Mouse (Mus musculus) megakaryocyte, embryonic 14.5 days (primary cell): Measurements from ENCODE around the gene Wdr77. TPM values are rescaled to one million over a fixed set of nuclear protein-coding genes. Genes with fewer than 3 reads are reported as not detected.
"Not testable (repeated sequence)": the region's sequence is repeated elsewhere in the genome, so short reads cannot be mapped to it uniquely, and the experiment has no call there.

Experiments
- H3K27me3 ChIP-seq: replicated peaks from 2 replicates; pipeline ENCODE3; 2012; ENCODE audit warnings: inconsistent platforms
- H3K36me3 ChIP-seq: replicated peaks from 2 replicates; pipeline ENCODE3; 2012; ENCODE audit warnings: low read length, inconsistent platforms, mixed read lengths
- H3K4me1 ChIP-seq: 2 replicates; pipeline ENCODE4 v1.6.1; 2012; ENCODE audit warnings: inconsistent platforms
- H3K4me3 ChIP-seq: replicated peaks from 2 replicates; pipeline ENCODE3; 2012; ENCODE audit warnings: moderate library complexity, mild to moderate bottlenecking, inconsistent platforms
- H3K9me3 ChIP-seq: 2 replicates; pipeline ENCODE4 v1.6.1; 2012; ENCODE audit warnings: inconsistent platforms
- FLI1 ChIP-seq: IDR thresholded peaks from 2 replicates; pipeline ENCODE4 v1.6.1; 2012; ENCODE audit warnings: low read length, inconsistent platforms, mixed read lengths
- GATA1 ChIP-seq: IDR thresholded peaks from 3 replicates; pipeline ENCODE4 v1.6.1; 2012; ENCODE audit warnings: mixed read lengths, low read length, inconsistent platforms, borderline replicate concordance
- polyA plus RNA-seq: library from polyadenylated mRNA; stranded (reverse); fragments of >175 nt; gene quantifications from 2 replicates; pipeline ENCODE4 v1.2.3, GENCODE M21; 2012; ENCODE audit warnings: low replicate concordance; ENCODE audit not compliant: insufficient read depth

The Wdr77 gene
- polyA plus RNA-seq, 1 experiment = 39.6 TPM

DNA sequence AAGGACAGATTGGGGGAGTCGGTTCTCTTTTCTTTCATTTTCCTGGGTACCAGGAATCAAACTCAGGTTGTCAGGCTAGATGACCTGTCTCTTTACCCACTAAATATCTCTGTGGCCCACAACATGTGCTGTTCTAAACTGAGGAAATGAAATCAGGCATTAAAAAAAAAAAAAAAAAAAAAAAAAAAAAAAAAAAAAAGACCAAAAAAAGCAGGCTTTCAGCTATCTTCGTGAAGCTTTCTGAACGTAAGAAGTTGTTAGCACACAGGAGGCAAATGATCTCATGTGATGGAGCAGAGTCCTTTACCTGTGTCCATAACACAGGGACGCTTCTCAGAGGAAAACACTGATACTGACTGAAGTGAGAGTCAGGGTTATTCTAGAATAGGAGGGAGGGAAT lies 23.1 kb upstream of the Wdr77 start:
- H3K4me3 ChIP-seq = no peak overlapping the region
- TF ChIP-seq GATA1 (no peak), FLI1 (no peak)

DNA sequence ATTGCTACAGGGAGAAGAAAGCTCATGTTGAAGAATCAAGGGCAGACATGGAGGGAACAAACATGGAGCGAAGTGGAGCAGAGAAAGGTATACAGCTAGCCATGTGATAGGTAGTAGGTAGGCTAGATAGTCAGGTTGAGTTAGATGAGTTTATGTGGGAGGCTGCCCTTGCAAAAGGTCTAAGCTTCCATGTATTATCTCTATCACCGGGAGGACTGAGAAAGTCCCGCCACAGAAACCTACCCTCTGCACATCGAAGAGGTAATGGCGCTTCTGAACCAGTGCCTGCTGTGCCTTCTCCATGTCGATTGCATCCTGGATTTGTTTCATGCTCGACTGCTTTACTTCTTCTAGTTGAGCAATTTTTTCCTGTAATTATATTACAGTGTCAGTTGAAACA lies 7.8 kb upstream of the Wdr77 start:
- TF ChIP-seq GATA1 (no peak), FLI1 (no peak)
- Histone ChIP-seq H3K9me3 (no peaks in the 10 kb centered on the region), H3K36me3 (peaks cover 100% of the 10 kb centered on the region), H3K4me3 (no peak overlapping the region), H3K4me1 (peaks cover 51% of the 10 kb centered on the region), H3K27me3 (no peaks in the 10 kb centered on the region)

More for the DNA sequence above, 23.1 kb upstream of the Wdr77 start:
- H3K4me1 ChIP-seq = peaks cover 47% of the 10 kb centered on the region
- no peaks in the 10 kb centered on the region for H3K9me3 ChIP-seq
- H3K27me3 ChIP-seq = no peaks in the 10 kb centered on the region
- peaks cover 43% of the 10 kb centered on the region for H3K36me3 ChIP-seq

DNA sequence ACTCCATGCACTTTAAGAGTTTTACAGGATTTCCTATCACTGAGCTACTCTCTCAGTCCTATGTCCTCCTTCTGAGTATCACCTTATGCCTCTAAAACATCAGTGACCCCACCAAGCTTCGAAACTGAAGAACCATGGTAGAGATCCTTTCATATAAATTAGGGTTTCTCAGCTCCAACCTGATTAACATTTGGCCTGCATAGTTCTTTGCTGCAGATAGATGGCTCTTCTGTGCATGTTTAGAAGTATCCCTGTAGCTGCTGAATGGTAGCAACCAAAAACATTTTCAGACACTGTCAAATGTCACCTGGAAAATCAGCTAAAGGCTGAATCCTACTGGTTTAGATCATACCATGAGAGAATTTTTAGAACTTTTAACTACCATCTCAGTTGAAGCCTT lies 1.9 kb upstream of the Wdr77 start:
- Histone ChIP-seq H3K4me1 (peaks cover 63% of the 10 kb centered on the region), H3K27me3 (no peaks in the 10 kb centered on the region), H3K36me3 (peaks cover 79% of the 10 kb centered on the region), H3K9me3 (no peaks in the 10 kb centered on the region), H3K4me3 (peak overlapping the region; percentile 99)
- TF ChIP-seq GATA1 (no peak), FLI1 (no peak)

DNA sequence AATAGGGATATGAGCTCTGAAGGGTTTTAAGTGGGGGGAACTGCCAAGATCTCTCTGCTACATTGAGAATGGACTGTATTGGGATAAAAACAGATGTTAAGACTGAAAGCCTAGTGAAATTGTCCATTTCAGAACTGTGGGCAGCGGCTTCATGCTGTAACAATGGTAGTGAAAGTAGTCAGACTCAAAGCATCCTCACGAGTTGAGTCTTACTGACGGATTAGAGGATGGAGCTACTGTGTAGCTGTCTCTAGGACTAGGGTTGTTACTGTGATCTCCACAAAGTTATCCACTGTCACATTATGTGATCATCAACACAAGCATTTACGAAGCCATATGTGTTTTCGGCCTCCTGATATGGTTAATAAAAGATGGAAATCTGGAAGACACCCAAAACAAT lies 965 bp upstream of the Wdr77 start:
- Histone ChIP-seq H3K9me3 (no peaks in the 10 kb centered on the region), H3K36me3 (peaks cover 79% of the 10 kb centered on the region), H3K4me1 (peaks cover 67% of the 10 kb centered on the region), H3K4me3 (peak overlapping the region; percentile 99), H3K27me3 (no peaks in the 10 kb centered on the region)
- TF ChIP-seq FLI1 (no peak), GATA1 (no peak)

DNA sequence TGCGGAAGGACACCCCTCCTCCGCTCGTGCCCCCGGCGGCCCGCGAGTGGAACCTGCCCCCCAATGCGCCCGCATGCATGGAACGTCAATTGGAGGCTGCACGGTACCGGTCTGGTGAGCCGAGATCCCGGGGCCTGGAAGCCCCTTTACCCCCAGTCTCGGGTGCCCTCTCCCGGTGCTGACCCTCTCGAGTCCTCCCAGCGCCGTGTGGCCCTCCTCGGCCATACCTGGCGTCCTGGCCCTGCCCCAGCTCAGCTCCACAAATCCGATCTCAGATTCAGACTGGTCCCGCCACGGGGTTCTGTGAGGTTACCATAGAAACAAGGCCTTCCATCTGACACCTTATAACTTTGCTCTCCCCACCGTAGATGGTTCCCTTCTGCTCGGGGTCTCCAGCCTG lies 416 bp downstream of the Wdr77 start:
- Histone ChIP-seq H3K4me3 (peak overlapping the region; percentile 99), H3K4me1 (peaks cover 64% of the 10 kb centered on the region), H3K9me3 (no peaks in the 10 kb centered on the region), H3K36me3 (peaks cover 79% of the 10 kb centered on the region), H3K27me3 (no peaks in the 10 kb centered on the region)
- TF ChIP-seq FLI1 (no peak), GATA1 (no peak)

DNA sequence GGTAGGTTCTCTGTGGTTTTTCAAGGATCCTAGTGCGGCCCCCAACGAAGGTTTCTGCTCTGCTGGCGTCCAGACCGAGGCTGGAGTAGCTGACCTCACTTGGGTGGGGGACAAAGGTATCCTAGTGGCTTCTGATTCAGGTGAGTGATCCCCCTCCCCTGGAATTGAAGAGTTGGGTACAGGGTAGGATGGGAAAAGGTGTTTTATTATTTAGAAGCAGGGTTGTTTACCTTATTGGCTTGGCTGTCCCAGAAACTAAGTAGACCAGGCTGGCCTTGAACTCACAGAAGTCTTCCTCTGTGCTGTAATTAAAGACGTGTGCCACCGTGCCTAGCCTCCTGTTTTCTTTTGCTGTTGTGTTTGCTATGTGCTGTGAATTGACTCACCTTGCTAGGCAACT lies 830 bp downstream of the Wdr77 start, which contains the start of gene Atp5f1:
Gene Atp5f1, minus strand, starts transcription at position 101 of the 400 bp plus-strand sequence.
- peaks cover 60% of the 10 kb centered on the region for H3K4me1 ChIP-seq
- TF ChIP-seq GATA1 = no peak
- no peak for TF ChIP-seq FLI1
- H3K4me3 ChIP-seq = peak within 1 kb of the TSS; percentile 99

DNA sequence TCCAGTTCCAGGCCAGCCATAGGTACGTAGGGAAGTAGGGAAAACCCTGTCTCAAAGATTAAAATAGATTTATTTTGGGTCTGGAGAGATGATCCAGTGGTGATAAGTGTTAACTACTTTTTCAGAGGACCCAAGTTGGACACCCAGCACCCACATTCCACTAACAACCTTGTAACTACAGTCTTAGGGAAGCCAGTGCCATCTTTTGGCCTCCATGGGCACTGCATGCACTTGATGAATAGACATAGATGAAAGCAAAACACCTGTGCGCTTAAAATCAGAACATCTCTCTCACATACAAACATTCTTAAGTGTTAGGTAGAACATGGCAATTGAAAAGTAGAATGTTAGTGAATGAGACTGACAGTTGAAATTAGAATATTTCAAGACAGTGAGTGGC lies 1.5 kb downstream of the Wdr77 start:
- TF ChIP-seq GATA1 (no peak), FLI1 (no peak)
- Histone ChIP-seq H3K4me1 (peaks cover 57% of the 10 kb centered on the region), H3K9me3 (no peaks in the 10 kb centered on the region), H3K27me3 (no peaks in the 10 kb centered on the region), H3K36me3 (peaks cover 79% of the 10 kb centered on the region), H3K4me3 (peak overlapping the region; percentile 50)

More for the DNA sequence above, 830 bp downstream of the Wdr77 start, which contains the start of gene Atp5f1:
- peaks cover 79% of the 10 kb centered on the region for H3K36me3 ChIP-seq
- no peaks in the 10 kb centered on the region for H3K27me3 ChIP-seq
- H3K9me3 ChIP-seq = no peaks in the 10 kb centered on the region

DNA sequence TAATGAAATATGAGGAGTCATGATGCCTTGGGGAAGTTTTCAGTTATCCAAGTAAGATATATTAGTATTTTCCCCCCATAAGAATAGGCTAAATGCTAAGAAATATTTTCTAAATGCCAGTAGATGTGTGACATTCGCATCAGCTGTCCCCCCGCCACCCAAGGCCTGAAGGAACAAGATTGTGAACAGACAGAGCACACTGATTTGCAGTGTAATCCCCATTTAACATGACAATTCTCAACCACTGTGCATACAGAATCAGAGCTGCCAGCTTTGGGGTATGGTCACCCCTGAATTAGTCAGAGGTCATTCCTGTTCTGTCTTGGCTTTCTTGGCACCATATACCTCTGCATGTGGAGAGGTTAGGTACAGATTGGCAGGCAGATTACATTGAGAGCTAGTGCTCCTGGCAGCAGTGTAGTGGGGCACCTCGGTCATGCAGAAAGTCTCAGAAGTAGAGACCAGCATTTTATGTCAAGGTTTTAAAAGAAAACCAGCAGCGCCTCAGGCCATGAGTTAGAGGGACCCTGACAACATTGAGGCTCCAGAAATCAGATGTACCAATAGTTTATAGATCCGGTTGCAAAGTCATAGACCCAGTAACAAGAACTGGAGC lies 12.8 kb downstream of the Wdr77 start:
- no peaks in the 10 kb centered on the region for H3K9me3 ChIP-seq
- H3K36me3 ChIP-seq = peaks cover 44% of the 10 kb centered on the region
- no peak overlapping the region for H3K4me3 ChIP-seq
- TF ChIP-seq FLI1 (no peak), GATA1 (no peak)
- no peaks in the 10 kb centered on the region for H3K27me3 ChIP-seq
- H3K4me1 ChIP-seq = peaks cover 33% of the 10 kb centered on the region

DNA sequence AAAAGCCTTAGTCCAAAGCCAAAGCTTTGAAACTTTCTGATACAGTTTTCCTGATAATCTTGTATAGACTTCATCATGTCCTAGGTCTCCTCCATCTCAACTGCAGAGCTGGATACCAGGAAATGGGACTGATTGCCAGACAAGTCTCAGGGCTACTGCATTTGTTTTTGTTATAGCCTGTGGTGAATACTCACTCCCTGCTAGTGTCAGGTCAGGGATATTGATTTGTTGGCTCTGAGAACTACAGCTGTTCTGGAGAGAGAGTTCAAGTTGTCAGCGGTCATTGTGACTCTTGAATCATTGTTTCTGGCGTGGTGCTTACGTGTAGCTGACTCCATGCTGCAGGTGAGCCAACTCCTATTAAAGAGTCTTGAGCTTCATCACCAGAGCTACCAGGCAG lies 14.2 kb downstream of the Wdr77 start, which contains the start of gene Ovgp1:
Gene Ovgp1, plus strand, starts transcription at position 301 of the 400 bp plus-strand sequence.
- H3K4me3 ChIP-seq = peak within 1 kb of the TSS; percentile 9
- H3K4me1 ChIP-seq = peaks cover 40% of the 10 kb centered on the region
- TF ChIP-seq FLI1 = no peak
- no peak for TF ChIP-seq GATA1
- H3K27me3 ChIP-seq = no peaks in the 10 kb centered on the region
- no peaks in the 10 kb centered on the region for H3K9me3 ChIP-seq
- H3K36me3 ChIP-seq = peaks cover 29% of the 10 kb centered on the region

DNA sequence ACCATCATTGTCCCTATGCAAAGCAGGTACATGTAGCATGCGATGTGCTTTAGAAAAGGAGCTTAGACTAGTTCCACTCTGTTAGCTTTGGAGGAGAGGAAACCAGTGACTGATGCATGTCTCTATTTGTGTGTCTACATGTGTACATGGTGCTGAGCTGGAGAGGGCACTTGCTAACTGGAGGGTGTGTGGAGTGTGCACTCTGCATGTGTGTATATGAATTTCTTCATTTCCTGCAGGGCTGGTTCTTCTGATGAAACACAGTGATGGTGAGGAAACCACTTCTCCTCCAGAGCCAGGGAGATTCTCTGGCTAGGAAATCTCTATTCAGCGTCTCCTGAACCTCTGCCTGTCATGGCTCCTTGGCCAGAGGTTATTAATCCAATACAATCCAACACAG lies 15.0 kb downstream of the Wdr77 start:
- H3K4me1 ChIP-seq = peaks cover 40% of the 10 kb centered on the region
- no peaks in the 10 kb centered on the region for H3K27me3 ChIP-seq
- H3K36me3 ChIP-seq = peaks cover 22% of the 10 kb centered on the region
- H3K9me3 ChIP-seq = no peaks in the 10 kb centered on the region
- peak overlapping the region; percentile 9 for H3K4me3 ChIP-seq
- TF ChIP-seq GATA1 = no peak
- TF ChIP-seq FLI1 = no peak

DNA sequence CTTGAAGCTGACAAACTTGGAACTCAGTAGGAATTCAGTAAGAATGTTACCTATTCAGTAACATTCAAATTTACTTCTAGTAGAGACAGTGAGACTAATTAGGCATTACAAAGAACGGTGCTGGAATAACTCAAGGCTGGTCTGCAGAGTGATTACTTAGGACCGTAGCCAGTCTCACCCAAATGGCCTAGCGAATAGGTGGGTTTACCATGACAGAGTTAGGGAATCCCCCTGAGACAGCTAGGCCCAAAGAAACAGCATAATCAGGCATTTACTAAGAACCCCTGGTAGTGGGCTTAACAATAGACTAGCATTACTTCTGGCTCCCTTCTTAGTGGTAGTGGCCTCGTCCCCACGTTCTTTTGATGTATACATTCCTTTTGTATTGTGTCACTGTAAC lies 30.4 kb downstream of the Wdr77 start:
- H3K36me3 ChIP-seq, H3K4me1 ChIP-seq, H3K9me3 ChIP-seq: not testable (repeated sequence)

More for the DNA sequence above, 30.4 kb downstream of the Wdr77 start:
- not testable (repeated sequence) for H3K4me3 ChIP-seq, H3K27me3 ChIP-seq
